8 mouse cellular contexts compared by ENCODE assay signal in genomic region chr4:47473586-47473967, GRCm38 (mm10). TPM values are rescaled to one million over a fixed set of nuclear protein-coding genes. Genes with fewer than 3 reads are reported as not detected.
DNase-seq lines count a peak whose midpoint lies in the region; ATAC-seq and TF ChIP-seq lines count a peak whose summit lies in the region.

No protein-coding gene starts in this region.

- WGBS in cerebellum, adult 2 months: 2% methylated on average over 6 of the region's 14 CpGs
- 5% methylated on average over 11 of the region's 14 CpGs for WGBS in thymus, adult 2 months
- 3% methylated on average over 10 of the region's 14 CpGs for WGBS in kidney, postnatal 0 days
- WGBS in midbrain, embryonic 15.5 days: 2% methylated on average over 10 of the region's 14 CpGs

- intact Hi-C loops in gastrocnemius, postnatal 14 days (cut with DNase I; ENCODE audit: low total_unique reads): no loop called here

- no peak for DNase-seq in cerebellum, adult 2 months
- DNase-seq in cerebellum, postnatal 10 days: no peak
- DNase-seq in thymus, adult 2 months: peak; percentile 26
- DNase-seq in thymus, postnatal 10 days (ENCODE audit: low spot score in 2 of 2): no peak
- DNase-seq in kidney, postnatal 0 days (ENCODE audit: low spot score): peak; percentile 74
- DNase-seq in gastrocnemius, postnatal 14 days: no peak
- no peak for DNase-seq in adrenal gland, postnatal 4 days (ENCODE audit: low spot score in 2 of 2)

- peak overlapping the region; percentile 88; the same call in 1 of the 2 replicates for H3K27ac ChIP-seq in cerebellum, adult 2 months (ENCODE audit: insufficient read depth, low read length)
- peak overlapping the region; percentile 79 for H3K27ac ChIP-seq in thymus, adult 2 months (ENCODE audit: control insufficient read depth, insufficient read depth, low read length)
- peak overlapping the region; percentile 96 for H3K27ac ChIP-seq in kidney, postnatal 0 days
- H3K27ac ChIP-seq in midbrain, embryonic 15.5 days: peak overlapping the region; percentile 96

- H3K4me3 ChIP-seq in cerebellum, adult 2 months (replicated peaks; ENCODE audit: insufficient read depth, low read depth, low read length): peak overlapping the region; percentile 96
- H3K4me3 ChIP-seq in thymus, adult 2 months (ENCODE audit: control insufficient read depth, insufficient read depth, low read length): peak overlapping the region; percentile 85
- peak overlapping the region; percentile 85 for H3K4me3 ChIP-seq in kidney, postnatal 0 days (replicated peaks; ENCODE audit: low read depth, low read length)
- peak overlapping the region; percentile 85 for H3K4me3 ChIP-seq in midbrain, embryonic 15.5 days

- 0 out of 2 replicates have a peak, but pooled peaks have one; percentile 9 for TF ChIP-seq CTCF in cerebellum, adult 2 months (IDR thresholded peaks at IDR 0.05; ENCODE audit: borderline replicate concordance, insufficient read depth, low read depth, low read length)
- no peak for TF ChIP-seq CTCF in thymus, adult 2 months (IDR thresholded peaks at IDR 0.05; ENCODE audit: borderline replicate concordance, control insufficient read depth, extremely low read depth, insufficient read depth, low read length, poor library complexity)
- peak; percentile 22; the same call in 1 of the 2 replicates for TF ChIP-seq CTCF in kidney, postnatal 0 days (IDR thresholded peaks at IDR 0.05; ENCODE audit: low read depth)

- H3K27me3 ChIP-seq in cerebellum, adult 2 months (ENCODE audit: control insufficient read depth, insufficient read depth, low read length): no peaks in the 10 kb centered on the region
- no peaks in the 10 kb centered on the region for H3K27me3 ChIP-seq in thymus, adult 2 months (ENCODE audit: control insufficient read depth, insufficient read depth, low read length)
- no peaks in the 10 kb centered on the region for H3K27me3 ChIP-seq in kidney, postnatal 0 days (ENCODE audit: insufficient read depth, low read length)
- no peaks in the 10 kb centered on the region for H3K27me3 ChIP-seq in midbrain, embryonic 15.5 days (replicated peaks)

- H3K4me2 ChIP-seq in kidney, postnatal 0 days (ENCODE audit: low read length): peak overlapping the region; percentile 76
- peak overlapping the region; percentile 78 for H3K4me2 ChIP-seq in midbrain, embryonic 15.5 days

- peak overlapping the region; percentile 87 for H3K9ac ChIP-seq in kidney, postnatal 0 days (ENCODE audit: low read depth, low read length)
- peak overlapping the region; percentile 91 for H3K9ac ChIP-seq in midbrain, embryonic 15.5 days

- H3K9me3 ChIP-seq in kidney, postnatal 0 days (replicated peaks; ENCODE audit: low read length): no peaks in the 10 kb centered on the region
- no peaks in the 10 kb centered on the region for H3K9me3 ChIP-seq in midbrain, embryonic 15.5 days

- H3K4me1 ChIP-seq in cerebellum, adult 2 months (ENCODE audit: control insufficient read depth, insufficient read depth, low read length): peaks cover 4% of the 10 kb centered on the region; the same call in 1 of the 2 replicates
- peaks cover 4% of the 10 kb centered on the region for H3K4me1 ChIP-seq in thymus, adult 2 months (replicated peaks; ENCODE audit: control insufficient read depth, insufficient read depth, low read length)
- H3K4me1 ChIP-seq in kidney, postnatal 0 days (replicated peaks; ENCODE audit: insufficient read depth, low read length): peaks cover 7% of the 10 kb centered on the region; the same call in 1 of the 2 replicates
- peaks cover 26% of the 10 kb centered on the region for H3K4me1 ChIP-seq in midbrain, embryonic 15.5 days

- H3K36me3 ChIP-seq in thymus, adult 2 months (ENCODE audit: control insufficient read depth, insufficient read depth, low read length): peaks cover 31% of the 10 kb centered on the region
- peaks cover 37% of the 10 kb centered on the region for H3K36me3 ChIP-seq in kidney, postnatal 0 days (ENCODE audit: insufficient read depth, low read length)
- H3K36me3 ChIP-seq in midbrain, embryonic 15.5 days (replicated peaks): peaks cover 47% of the 10 kb centered on the region

- ATAC-seq in kidney, postnatal 0 days (replicated peaks; ENCODE audit: low FRiP score, low read depth): no peak
- ATAC-seq in midbrain, embryonic 15.5 days (replicated peaks): peak; percentile 38

- no peak for TF ChIP-seq POLR2A in cerebellum, adult 2 months (IDR thresholded peaks at IDR 0.05; ENCODE audit: borderline replicate concordance, insufficient read depth, low read length)
- no peak for TF ChIP-seq POLR2A in thymus, adult 2 months (IDR thresholded peaks at IDR 0.05; ENCODE audit: control insufficient read depth, extremely low read depth, insufficient read depth, low read length, poor library complexity)

RNA-seq across cellular contexts. Expression of gene Alg2, which starts 0.6 kb away (rescaled TPM):
- 98.1 and 101 TPM in 2 replicates for polyA plus RNA-seq in cerebellum, adult 2 months (2012; rRNA removed)
- 37.2 and 37.6 TPM in 2 replicates for polyA plus RNA-seq in thymus, adult 2 months (2012; rRNA removed)
- polyA plus RNA-seq in kidney, postnatal 0 days (2015; fragmentation: Nextera tagmentation; extraction: Ambion mirVana): 48.1 and 53.1 TPM in 2 replicates
- polyA plus RNA-seq in midbrain, embryonic 15.5 days (2015; fragmentation: Nextera tagmentation; extraction: Ambion mirVana): 319 and 332 TPM in 2 replicates
- total RNA-seq in gastrocnemius, postnatal 14 days (2021): 10 to 100 TPM; 12.8 to 15.7 TPM
- total RNA-seq in adrenal gland, postnatal 4 days (2021): 100 to 1,000 TPM; 101 to 104 TPM

RNA-seq across cellular contexts. Expression of gene Sec61b, which starts 0.9 kb away (rescaled TPM):
- polyA plus RNA-seq in cerebellum, adult 2 months (2012; rRNA removed): 72.9 and 82.1 TPM in 2 replicates
- 338 and 372 TPM in 2 replicates for polyA plus RNA-seq in thymus, adult 2 months (2012; rRNA removed)
- polyA plus RNA-seq in kidney, postnatal 0 days (2015; fragmentation: Nextera tagmentation; extraction: Ambion mirVana): 421 and 445 TPM in 2 replicates
- 235 and 244 TPM in 2 replicates for polyA plus RNA-seq in midbrain, embryonic 15.5 days (2015; fragmentation: Nextera tagmentation; extraction: Ambion mirVana)
- 10 to 100 TPM; 41.9 to 56.6 TPM for total RNA-seq in gastrocnemius, postnatal 14 days (2021)
- 100 to 1,000 TPM; 185 to 190 TPM for total RNA-seq in adrenal gland, postnatal 4 days (2021)

Comparison
In these comparisons a context has a peak if more than half of its experiments do, and no peak if none do; other contexts are left out.
1. DNase-seq: peak in thymus, adult 2 months (single experiment) and kidney, postnatal 0 days (single experiment); none in cerebellum, adult 2 months (0 of 2), cerebellum, postnatal 10 days (0 of 2), thymus, postnatal 10 days (0 of 2), gastrocnemius, postnatal 14 days (single experiment) and adrenal gland, postnatal 4 days (0 of 2).
2. Peak in every context shown above with its lines, with median percentiles within 50 percentile points of each other: H3K27ac ChIP-seq and H3K4me3 ChIP-seq.